Mouse (Mus musculus) left cerebral cortex, adult 2 months (tissue): ENCODE measurements around the gene Cep72. TPM values are rescaled to one million over a fixed set of nuclear protein-coding genes. Genes with fewer than 3 reads are reported as not detected.

Experiments
- DNase-seq, 2 experiments: peaks; one replicate each; pipeline ENCODE4 v3.0.0; 2021 to 2022; ENCODE audit warnings: low spot score in 2 of 2, mixed read lengths in 1 of 2; ENCODE audit errors: extremely low spot score in 1 of 2
- H3K27ac ChIP-seq: fragments of 200-600 bp; 2 replicates; pipeline ENCODE4 v1.8.1; 2022
- H3K4me3 ChIP-seq: fragments of 200-600 bp; 2 replicates; pipeline ENCODE4 v1.8.1; 2022
- CTCF ChIP-seq: fragments of 200-600 bp; IDR thresholded peaks from 2 replicates; pipeline ENCODE4 v1.8.1; 2022; ENCODE audit warnings: antibody characterized with exemption, mild to moderate bottlenecking, moderate library complexity
- intact Hi-C: fragments of 180-260 bp; cut with DNase I; formaldehyde crosslinking; loops from one replicate; pipeline ENCODE4 v1.15.1; 2025
- total RNA-seq, 2 experiments: library from RNA; stranded (reverse); gene quantifications; 2 replicates each; pipeline ENCODE4 v1.2.3; 2021

Gene Cep72
- total RNA-seq, 2 experiments from 2014 or later: 0.63 to 1.2 TPM

DNA sequence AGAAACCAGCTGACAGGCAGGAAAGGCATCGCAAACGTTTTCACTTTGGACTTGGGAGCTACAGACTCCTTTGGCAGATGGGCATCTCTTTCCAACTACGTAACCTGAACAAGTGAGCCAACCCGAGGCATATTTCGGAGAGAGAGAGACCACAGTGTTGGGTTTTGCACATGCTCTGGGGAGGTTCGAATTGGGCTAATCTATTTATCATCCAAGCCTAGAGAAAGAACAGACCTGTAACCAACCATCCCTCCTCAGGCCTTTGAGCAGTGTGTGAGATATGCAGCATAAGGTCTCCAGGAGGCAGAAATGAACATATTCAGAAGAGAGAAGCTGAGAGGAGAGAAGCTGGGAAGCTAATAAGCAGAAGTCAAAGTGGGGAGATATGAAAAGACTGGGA lies 61.1 kb downstream of the Cep72 start:
- TF ChIP-seq CTCF: no peak
- no peak overlapping the region for H3K27ac ChIP-seq
- intact Hi-C loops: no loop called here
- H3K4me3 ChIP-seq: no peak overlapping the region
- no peak for DNase-seq

DNA sequence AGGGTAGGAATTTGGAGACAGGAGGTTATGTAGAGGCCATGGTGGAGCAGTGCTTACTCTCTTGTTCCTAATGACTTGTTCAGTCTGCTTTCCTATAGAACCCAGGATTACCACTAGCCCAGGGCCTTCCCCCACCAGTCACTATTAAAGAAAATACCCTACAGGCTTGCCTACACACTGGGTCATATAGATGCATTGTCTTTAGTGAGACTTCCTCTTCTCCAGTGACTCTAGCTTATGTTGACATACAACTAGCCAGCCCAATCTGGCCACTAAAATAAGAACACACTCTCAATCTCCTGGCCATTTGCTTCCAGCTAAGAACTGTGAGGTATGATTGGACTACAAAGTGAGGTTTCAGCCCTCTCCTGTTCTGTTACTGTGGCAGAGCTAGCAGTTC lies 61.6 kb downstream of the Cep72 start:
- no peak for DNase-seq
- intact Hi-C loops: no loop called here

DNA sequence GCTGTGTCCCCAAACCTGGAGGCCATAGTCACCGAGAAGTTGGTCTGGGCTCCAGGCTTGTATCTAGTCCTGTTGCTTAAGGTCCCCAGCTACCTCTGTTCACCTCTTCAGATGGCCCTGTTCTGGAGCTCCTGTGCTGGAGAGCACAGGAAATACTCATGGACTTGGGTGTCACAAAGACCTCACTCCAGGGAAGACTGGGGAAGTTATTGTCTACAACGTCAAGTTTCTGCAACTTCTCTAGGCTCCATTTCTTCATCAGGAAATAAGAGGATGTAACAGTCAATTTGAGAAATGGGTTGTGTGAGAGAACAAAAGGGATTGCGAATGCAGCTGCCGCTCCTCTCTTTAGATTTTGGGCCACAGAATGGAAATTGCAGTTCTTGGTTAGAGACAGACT lies 65.6 kb downstream of the Cep72 start:
- DNase-seq: no peak
- no peak for TF ChIP-seq CTCF
- intact Hi-C loops: no loop called here
- Histone ChIP-seq H3K27ac (no peak overlapping the region), H3K4me3 (no peak overlapping the region)

More for the DNA sequence above, 61.6 kb downstream of the Cep72 start:
- TF ChIP-seq CTCF: no peak
- Histone ChIP-seq H3K4me3 (no peak overlapping the region), H3K27ac (no peak overlapping the region)

DNA sequence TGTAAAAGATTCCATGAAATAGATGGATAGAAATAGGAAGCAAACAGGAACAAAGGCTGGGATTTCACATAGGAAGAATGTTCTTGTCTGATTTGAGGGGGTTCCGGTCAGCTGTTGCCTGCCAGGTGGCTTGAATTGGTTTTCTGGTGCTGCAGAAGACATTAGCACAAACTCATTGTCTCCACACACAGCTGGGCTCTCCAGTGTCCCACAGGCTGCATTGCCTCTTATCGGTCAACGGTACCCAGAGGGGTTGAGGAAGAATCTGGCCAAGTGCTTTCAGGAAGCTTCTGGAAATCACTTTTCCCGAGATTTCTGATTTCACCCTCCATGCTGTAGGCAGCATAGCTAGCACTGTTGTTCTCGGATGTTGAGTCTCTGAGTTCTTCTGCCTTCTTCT lies 70.8 kb downstream of the Cep72 start:
- H3K27ac ChIP-seq: no peak overlapping the region
- no peak for TF ChIP-seq CTCF
- H3K4me3 ChIP-seq: no peak overlapping the region
- intact Hi-C loops: no loop called here
- DNase-seq: no peak

DNA sequence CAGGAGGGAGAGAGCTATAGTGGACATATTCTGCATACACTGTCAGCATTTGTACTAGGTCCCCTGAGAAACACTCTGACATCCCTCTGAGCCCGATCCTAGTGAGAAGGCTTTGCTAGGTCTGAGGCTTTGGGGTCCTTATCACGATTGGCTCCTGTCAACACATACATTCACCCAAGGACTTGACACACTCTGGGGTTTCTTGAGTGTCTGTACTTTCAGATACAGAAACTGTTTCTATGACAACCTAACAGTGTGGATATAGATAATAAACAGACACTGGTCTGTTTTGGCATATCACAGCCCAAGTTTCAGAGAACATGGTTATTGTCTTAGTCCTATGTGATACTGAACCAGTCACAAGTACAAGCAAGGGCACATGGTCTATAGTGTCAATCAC lies 71.3 kb downstream of the Cep72 start:
- Histone ChIP-seq H3K4me3 (no peak overlapping the region), H3K27ac (no peak overlapping the region)
- intact Hi-C loops: no loop called here
- TF ChIP-seq CTCF: no peak
- no peak for DNase-seq

DNA sequence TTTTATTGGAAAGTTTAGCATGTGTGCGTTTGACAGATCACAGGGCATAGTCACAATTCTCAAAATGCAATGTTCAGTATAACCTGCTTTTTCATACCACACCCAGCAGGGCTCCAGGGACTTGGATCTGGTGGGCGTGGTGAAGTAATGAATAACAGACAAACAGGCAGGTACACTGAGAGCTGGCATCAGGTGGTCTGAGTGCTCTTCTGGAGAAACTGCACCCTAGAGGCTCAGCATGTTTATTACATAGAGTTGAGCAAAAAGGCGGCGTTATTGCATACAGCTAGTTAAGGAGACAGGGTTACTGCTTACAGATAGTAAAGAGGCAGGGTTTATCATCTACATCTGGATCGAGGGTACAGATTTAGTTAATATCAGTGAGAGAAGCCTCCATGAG lies 71.8 kb downstream of the Cep72 start:
- no peak overlapping the region for H3K27ac ChIP-seq
- no peak for DNase-seq
- H3K4me3 ChIP-seq: no peak overlapping the region
- intact Hi-C loops: no loop called here
- TF ChIP-seq CTCF: no peak

Other genes starting within 250 kb of the Cep72 start
- gene Nkd2, start 214.7 kb downstream of the Cep72 start, total RNA-seq: 1 to 10 TPM; 3.3 TPM
- 1 to 10 TPM in 1 of 2 experiments, under 1 TPM in 1; 0.38 to 1.1 TPM for gene Trip13, start 124.5 kb downstream of the Cep72 start, total RNA-seq
- gene Brd9, start 124.5 kb downstream of the Cep72 start, total RNA-seq: 10 to 100 TPM; 84.2 to 88.7 TPM
- not detected for gene Zdhhc11, start 98.4 kb downstream of the Cep72 start, total RNA-seq
- 100 to 1,000 TPM; 325 to 339 TPM for gene Tppp, start 52.9 kb downstream of the Cep72 start, total RNA-seq
- 1 to 10 TPM; 1.3 to 2.2 TPM for gene Slc9a3, start 59.2 kb upstream of the Cep72 start, total RNA-seq
- 10 to 100 TPM; 67.1 to 69.6 TPM for gene Exoc3, start 146.4 kb upstream of the Cep72 start, total RNA-seq
- gene Ahrr, start 230.0 kb upstream of the Cep72 start, total RNA-seq: 1 to 10 TPM in 1 of 2 experiments, under 1 TPM in 1; 0.33 to 1.3 TPM